Mouse (Mus musculus) T-cell, adult 2 months (primary cell): ENCODE measurements around the gene Apol7e.
"Not testable (repeated sequence)": the region's sequence is repeated elsewhere in the genome, so short reads cannot be mapped to it uniquely, and the experiment has no call there.

ENCODE experiments used
- DNase-seq: peaks from one replicate; pipeline ENCODE4 v3.0.0; 2022; ENCODE audit warnings: low spot score

Gene Apol7e

GRCm38 (mm10) chr15:77740511-77741297, 42.0 kb downstream of the Apol7e start:
- no peak for DNase-seq

DNA sequence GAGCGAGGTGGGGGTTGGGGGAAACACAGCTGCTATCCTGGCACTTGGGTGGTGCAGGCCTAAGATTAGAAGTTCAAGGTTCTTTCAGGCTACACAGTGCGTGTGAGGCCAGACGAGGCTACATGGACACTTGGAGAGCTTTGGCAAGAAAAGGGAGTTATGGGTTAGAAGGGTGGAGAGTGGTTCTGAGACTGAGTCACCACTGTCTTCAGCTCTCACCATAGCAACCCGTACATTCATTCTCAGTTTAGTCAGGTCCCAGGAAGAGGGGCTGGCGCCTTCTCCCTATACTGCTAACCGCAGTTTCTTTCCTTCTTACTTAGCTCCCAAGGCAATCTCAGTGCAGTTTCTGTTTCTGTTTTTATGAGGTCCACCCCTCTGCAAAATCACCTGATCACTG, 42.9 kb downstream of the Apol7e start:
- DNase-seq = not testable (repeated sequence)

GRCm38 (mm10) chr15:77744632-77745031, 46.0 kb downstream of the Apol7e start:
- DNase-seq = no peak

DNA sequence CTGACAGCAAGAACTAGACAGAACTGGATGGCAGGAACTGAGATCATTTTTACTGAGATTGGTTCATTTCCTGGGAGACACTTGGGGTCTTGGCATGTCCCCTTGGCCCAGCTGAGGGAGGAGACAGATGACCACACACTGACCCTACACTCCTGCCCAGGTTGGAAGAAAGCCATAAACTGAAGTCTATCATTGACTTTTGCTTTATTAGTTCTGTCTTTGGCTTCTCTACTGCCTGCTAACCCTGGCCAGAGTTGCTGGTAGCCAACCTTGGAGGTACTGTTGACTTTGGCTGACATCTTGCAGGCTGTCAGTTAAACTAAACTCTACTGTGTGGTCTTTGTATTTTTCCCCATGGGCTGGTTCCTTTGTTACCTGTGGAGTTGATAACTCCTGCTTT, 46.4 kb downstream of the Apol7e start:
- no peak for DNase-seq

GRCm38 (mm10) chr15:77746326-77746725, 47.7 kb downstream of the Apol7e start:
- DNase-seq = no peak

GRCm38 (mm10) chr15:77748414-77748813, 49.8 kb downstream of the Apol7e start:
- DNase-seq = no peak

GRCm38 (mm10) chr15:77749717-77750116, 51.1 kb downstream of the Apol7e start:
- DNase-seq = no peak

DNA sequence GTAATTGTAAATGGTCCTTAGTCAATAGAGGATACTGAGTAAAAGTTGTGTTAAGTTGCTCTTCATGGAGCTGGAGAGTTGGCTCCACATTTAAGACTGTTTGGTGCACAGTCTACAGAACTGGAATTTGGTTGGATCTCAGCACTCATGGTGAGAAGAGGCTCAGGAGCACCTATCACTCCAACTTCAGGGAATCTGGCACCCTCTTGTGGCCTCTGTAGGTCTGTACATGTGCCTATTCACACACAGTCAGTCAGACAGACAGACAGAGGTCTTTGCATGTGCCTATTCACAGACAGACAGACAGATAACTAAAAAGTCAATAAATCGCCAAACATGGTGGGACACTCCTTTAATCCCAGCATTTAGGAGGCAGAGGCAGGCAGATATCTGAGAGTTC, 51.8 kb downstream of the Apol7e start:
- DNase-seq = peak; percentile 66

DNA sequence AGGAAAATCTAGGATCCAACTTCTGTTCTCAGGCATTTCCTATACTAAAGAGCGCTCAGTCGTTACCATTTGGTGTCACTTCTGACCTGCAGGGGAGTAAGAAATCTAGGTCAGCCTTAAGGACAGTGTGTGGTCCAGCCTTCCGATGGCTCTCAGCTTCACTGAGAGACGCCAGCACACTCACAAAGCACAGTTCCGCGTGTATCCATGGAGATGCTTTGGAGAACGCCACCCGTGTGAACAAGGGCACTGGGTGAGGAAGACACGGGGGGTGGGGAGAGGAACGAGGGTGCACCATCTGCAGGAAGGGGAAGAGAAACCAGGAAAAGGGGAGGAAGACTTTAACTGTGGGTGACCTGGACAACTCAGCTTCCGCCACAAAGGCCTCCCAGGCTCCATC, 53.8 kb downstream of the Apol7e start:
- DNase-seq = no peak

GRCm38 (mm10) chr15:77755132-77755531, 56.5 kb downstream of the Apol7e start:
- DNase-seq = no peak

GRCm38 (mm10) chr15:77756081-77756480, 57.4 kb downstream of the Apol7e start:
- no peak for DNase-seq

DNA sequence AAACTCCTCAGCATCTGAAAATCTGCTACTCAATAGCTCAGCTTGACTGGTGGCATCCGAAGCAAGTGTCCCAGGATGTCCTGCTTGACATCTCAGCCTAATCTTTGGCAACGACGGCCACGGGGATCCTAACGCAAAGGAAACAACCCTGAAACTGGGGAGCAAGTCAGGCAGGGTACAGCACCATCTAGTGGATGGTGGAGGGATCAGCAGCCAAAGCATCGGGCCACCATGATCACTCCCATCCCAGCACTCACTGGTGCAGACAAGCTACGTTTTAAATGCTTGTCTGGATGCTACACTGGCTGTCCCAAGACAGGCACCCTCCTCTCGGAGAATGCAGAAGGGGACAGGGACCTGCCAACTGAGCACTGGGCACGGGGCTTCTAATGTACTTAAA, 58.2 kb downstream of the Apol7e start, which contains the start of gene Apol8:
TSS of gene Apol8 (minus strand) at position 156 of the 400 bp plus-strand sequence.
- DNase-seq = peak; percentile 74

- DNase-seq = no peak
Measured at GRCm38 (mm10) chr15:77757586-77758226, 59.0 kb downstream of the Apol7e start.

DNA sequence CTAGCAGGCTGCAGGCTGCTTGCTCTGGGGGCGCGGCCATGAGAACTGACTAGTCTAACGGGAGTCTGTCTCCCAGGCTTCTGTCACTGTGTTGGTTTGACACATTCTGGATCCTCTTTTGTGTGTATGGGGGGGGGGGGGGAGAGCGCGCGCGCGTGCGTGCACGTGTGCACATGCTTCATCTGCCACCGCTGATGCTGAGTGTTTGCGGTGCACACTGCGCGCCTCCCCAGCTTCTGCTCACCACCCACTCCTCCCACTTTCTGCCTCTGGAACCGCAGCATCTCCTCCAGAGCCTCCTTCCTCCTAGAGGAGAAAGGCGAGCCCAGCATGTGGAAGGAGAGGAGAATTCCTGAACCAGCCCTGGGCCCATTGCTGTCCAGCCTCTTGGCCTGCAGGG, 61.4 kb downstream of the Apol7e start:
- DNase-seq = no peak

- no peak for DNase-seq
Measured at GRCm38 (mm10) chr15:77761083-77761482, 62.4 kb downstream of the Apol7e start.

GRCm38 (mm10) chr15:77761561-77762380, 63.1 kb downstream of the Apol7e start:
- peak; percentile 69 for DNase-seq

DNA sequence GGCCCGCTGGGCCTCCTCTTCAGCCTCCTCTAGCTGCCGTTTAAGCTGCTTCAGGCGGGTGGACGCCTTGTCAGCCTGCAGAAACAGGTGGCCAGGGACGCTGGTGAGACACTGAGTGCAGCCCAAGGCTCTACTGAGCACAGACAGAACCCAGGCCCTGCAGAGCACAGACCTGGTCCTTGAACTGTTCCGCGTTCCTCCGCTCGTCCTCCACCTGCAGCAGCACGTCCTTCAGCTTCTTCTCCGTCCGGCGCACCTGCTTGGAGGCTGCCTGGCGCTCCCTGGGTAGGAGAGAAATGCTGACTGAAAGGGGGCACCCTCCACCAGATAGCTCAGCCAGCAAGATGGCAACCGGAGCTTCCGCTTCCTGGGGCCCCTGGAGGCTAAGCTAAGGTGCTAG, 64.4 kb downstream of the Apol7e start:
- no peak for DNase-seq

GRCm38 (mm10) chr15:77763702-77764101, 65.0 kb downstream of the Apol7e start:
- DNase-seq = no peak

DNA sequence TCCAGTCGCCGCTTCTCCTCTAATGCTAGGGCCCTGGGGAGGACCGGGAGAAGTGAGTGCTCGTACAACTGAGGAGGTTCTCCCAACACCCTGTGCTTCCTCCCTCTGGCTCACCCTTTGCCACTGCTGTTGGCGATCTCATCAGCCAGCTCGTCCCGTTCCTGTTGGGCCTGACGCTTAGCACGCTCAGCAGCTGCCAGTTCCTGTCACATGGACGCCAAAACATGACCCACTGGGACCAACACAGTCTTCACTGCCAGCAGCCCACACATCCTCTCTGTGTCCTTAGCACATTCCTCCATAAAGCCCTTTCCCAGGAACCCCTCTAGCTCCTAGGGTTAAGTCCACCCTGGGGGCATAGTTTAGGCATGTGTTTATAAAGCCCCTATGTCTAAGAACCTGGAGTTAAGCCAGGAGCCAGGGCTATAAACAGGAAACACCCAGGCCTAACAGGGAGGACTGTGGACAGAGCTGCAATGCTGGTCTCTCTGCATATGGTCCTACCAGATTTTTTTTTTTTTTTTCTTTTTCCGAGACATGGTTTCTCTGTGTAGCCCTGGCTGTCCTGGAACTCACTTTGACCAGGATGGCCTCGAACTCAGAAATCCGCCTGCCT, 65.8 kb downstream of the Apol7e start:
- DNase-seq = no peak

DNA sequence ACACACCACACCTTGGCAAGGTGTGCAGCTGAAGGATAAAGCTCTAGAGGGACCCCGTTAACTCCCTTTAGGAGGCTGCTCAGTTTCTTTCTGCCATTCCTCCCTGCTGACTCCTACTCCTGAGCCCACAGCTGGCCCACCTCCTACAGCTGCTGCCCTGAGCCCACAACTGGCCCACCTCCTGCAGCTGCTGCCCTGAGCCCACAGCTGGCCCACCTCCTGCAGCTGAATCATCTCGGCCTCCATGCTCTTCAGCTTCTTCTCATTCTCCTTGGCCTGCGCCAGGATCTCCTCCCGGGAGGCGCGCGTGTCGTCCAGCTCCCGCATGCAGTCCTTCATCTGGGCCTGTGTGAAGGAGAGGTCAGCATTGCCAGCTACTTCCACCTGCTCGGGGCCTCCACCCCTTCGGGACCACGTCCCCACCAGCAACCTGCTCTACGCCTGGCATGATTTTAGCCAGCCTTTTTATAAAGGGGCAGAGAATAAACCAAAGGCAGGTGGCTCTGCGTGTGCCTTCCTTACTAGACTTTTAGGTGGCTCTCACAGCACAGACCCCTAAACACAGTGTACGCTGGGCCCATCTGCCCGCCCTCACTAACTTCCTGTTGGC, 66.9 kb downstream of the Apol7e start:
- no peak for DNase-seq

DNA sequence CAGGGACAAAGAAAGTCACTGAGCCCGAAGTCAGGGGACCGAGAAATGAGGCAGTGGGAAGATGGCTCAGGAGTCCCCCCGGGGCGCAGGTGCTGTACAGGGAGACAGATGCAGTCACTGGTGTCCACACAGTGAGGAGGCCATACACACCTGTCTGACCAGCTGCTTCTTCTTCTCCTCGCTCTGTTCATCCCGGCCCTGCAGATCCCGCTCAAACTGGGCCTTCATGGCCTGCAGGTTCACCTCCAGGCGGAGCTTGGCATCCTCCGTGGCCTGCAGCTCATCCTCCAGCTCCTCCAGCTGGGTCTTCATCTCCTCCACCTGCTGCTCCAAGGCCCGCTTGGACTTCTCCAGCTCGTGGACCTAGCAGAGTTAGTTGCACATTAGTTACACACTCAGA, 68.3 kb downstream of the Apol7e start:
- DNase-seq = no peak
